Mouse (Mus musculus) C2C12 (cell line): ENCODE data around the gene Mogat2. TPM values are rescaled to one million over a fixed set of nuclear protein-coding genes. Genes with fewer than 3 reads are reported as not detected.

Experiments used
- H3K27me3 ChIP-seq: one replicate; pipeline ENCODE4 v1.6.1; 2011; ENCODE audit not compliant: control insufficient read depth, insufficient read depth, insufficient read length
- H3K36me3 ChIP-seq: one replicate; pipeline ENCODE4 v1.6.1; 2011; ENCODE audit not compliant: control insufficient read depth, insufficient read depth
- H3K4me3 ChIP-seq: one replicate; pipeline ENCODE4 v1.5.1; 2011; ENCODE audit warnings: mild to moderate bottlenecking, control low read depth; ENCODE audit not compliant: poor library complexity, insufficient read depth, severe bottlenecking
- H3K79me2 ChIP-seq: one replicate; pipeline ENCODE4 v1.6.1; 2011; ENCODE audit not compliant: control insufficient read depth, insufficient read depth
- H3K79me3 ChIP-seq: one replicate; pipeline ENCODE4 v1.6.1; 2011; ENCODE audit warnings: low read depth, control low read depth
- H3ac ChIP-seq: one replicate; pipeline ENCODE3; 2011; ENCODE audit warnings: low read depth; ENCODE audit not compliant: control insufficient read depth, insufficient read length
- CEBPB ChIP-seq: IDR thresholded peaks from one replicate; pipeline ENCODE4 v1.6.1; 2011; ENCODE audit warnings: low read depth, mild to moderate bottlenecking, control low read depth, moderate library complexity
- CTCF ChIP-seq: IDR thresholded peaks from one replicate; pipeline ENCODE4 v1.5.1; 2011; ENCODE audit not compliant: control insufficient read depth, insufficient read depth, insufficient read length
- FOSL1 ChIP-seq: IDR thresholded peaks from one replicate; pipeline ENCODE4 v1.8.0; 2011; ENCODE audit warnings: mild to moderate bottlenecking, low read length; ENCODE audit not compliant: poor library complexity, insufficient read depth, severe bottlenecking
- MAX ChIP-seq: IDR thresholded peaks from one replicate; pipeline ENCODE4 v1.6.1; 2011; ENCODE audit warnings: mild to moderate bottlenecking, control low read depth
- MYOD1 ChIP-seq: IDR thresholded peaks from one replicate; pipeline ENCODE4 v1.6.1; 2011; ENCODE audit warnings: low read depth; ENCODE audit not compliant: control insufficient read depth, insufficient read length
- MYOG ChIP-seq: IDR thresholded peaks from one replicate; pipeline ENCODE4 v1.6.1; 2011; ENCODE audit not compliant: control insufficient read depth, insufficient read length; ENCODE audit errors: extremely low read depth
- USF1 ChIP-seq: IDR thresholded peaks from one replicate; pipeline ENCODE4 v1.6.1; 2011; ENCODE audit warnings: low read depth, mild to moderate bottlenecking, control low read depth, moderate library complexity
- polyA plus RNA-seq: library from polyadenylated mRNA; unstranded; fragments of >200 nt; fragmentation: generic; extraction: Trizol; gene quantifications from one replicate; pipeline ENCODE4 v1.2.1, GENCODE M21; 2012; ENCODE audit warnings: missing spikeins

Gene Mogat2
- polyA plus RNA-seq, 1 experiment = 0.77 TPM

- TF ChIP-seq CTCF = no peak
- TF ChIP-seq MYOD1 = no peak
- no peak for TF ChIP-seq FOSL1
- no peak for TF ChIP-seq USF1
- TF ChIP-seq MAX = no peak
- TF ChIP-seq MYOG = no peak
- no peak for TF ChIP-seq CEBPB
- Histone ChIP-seq H3K79me2 (no peaks in the 10 kb centered on the region), H3K79me3 (no peaks in the 10 kb centered on the region), H3K4me3 (no peak overlapping the region), H3K27me3 (no peaks in the 10 kb centered on the region), H3ac (peak overlapping the region; percentile 69), H3K36me3 (no peaks in the 10 kb centered on the region)
Observed at GRCm38 (mm10) chr7:99181619-99182431, 56.6 kb downstream of the Mogat2 start.

DNA sequence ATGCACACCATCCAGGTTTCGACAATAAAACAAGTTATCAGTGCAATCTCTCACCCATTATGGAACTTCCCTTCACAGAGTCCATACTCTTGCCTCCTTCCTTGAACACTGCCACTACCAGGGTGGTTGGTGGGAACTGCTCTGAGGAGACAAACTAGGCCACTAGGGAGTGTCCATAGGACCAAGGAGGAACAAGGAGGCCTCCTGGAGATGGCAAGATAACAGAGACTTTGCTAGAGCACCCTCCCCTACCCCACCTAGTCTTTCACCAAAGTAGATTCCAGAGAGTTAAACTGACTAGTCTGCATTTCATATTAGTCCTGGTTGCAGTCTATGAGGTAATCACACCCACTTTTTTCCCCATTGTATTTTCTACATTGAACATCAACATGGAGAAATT lies 58.3 kb downstream of the Mogat2 start:
- Histone ChIP-seq H3ac (no peak overlapping the region), H3K79me3 (no peaks in the 10 kb centered on the region), H3K79me2 (no peaks in the 10 kb centered on the region), H3K4me3 (no peak overlapping the region), H3K36me3 (no peaks in the 10 kb centered on the region), H3K27me3 (no peaks in the 10 kb centered on the region)
- TF ChIP-seq CEBPB (no peak), USF1 (no peak), MYOD1 (no peak), MAX (no peak), FOSL1 (no peak), MYOG (no peak), CTCF (no peak)

DNA sequence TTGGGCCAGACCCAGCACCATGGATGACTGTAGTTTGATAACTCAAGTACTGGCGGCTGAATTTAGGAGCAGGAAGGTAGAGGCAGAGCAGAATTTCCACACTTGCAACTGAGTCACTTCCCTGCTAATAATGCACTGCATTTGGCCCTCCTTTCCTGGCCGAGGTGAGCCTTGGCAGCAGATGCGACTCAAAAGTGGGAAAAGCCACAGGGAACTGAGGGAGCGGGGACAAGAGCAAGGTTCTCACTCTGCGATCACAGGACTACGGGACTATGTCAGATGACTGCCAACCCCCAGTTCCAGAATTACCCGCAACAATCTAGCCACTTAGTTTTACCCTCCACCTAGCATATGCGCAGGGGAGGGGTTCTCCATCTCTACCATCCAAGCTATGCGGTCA lies 59.1 kb downstream of the Mogat2 start:
- H3K79me2 ChIP-seq = no peaks in the 10 kb centered on the region
- H3K36me3 ChIP-seq = no peaks in the 10 kb centered on the region
- TF ChIP-seq USF1 = no peak
- TF ChIP-seq MYOD1 = no peak
- TF ChIP-seq CTCF = no peak
- TF ChIP-seq FOSL1 = no peak
- TF ChIP-seq MAX = no peak
- TF ChIP-seq MYOG = no peak
- no peak for TF ChIP-seq CEBPB
- no peak overlapping the region for H3K4me3 ChIP-seq
- H3K27me3 ChIP-seq = no peaks in the 10 kb centered on the region
- H3K79me3 ChIP-seq = no peaks in the 10 kb centered on the region
- H3ac ChIP-seq = no peak overlapping the region

DNA sequence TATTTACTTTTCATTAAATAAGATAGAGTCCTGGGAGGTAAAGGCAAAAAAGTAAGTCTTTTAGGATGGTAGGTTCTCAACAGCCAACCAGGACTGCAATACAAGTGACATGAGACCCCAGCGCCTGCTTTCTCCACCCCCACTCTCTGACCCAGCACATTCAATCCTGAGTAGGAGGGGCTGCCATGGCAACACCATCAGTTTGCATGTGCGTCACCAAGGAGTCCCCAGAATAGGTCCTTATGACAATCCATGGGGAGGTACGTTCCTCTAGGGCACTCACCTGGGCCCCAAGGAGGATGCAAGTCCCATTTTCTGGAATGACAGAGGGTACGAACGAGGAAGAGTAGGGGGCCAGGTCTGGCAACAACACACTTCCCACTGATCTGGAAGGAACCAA lies 61.0 kb downstream of the Mogat2 start:
- H3K36me3 ChIP-seq = no peaks in the 10 kb centered on the region
- H3K4me3 ChIP-seq = no peak overlapping the region

DNA sequence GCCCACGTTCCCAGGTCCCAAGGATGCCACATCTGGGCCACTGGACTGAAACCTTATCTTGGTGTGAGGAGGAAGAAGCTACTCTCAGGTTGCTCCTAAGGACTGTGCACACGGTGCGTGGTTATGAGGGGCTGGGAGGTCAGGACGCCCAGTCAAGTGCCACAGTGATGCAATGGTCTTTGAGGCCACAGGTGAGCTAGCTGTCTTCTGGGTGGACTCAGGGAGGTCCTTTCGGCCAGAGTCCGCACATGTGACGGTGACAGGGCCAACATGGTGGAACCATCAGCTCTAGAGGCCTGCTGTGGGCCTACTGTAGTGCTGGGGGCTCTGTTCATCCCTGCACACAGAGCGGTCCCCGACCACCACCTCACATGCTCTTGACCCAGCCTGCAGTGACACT lies 62.8 kb downstream of the Mogat2 start:
- TF ChIP-seq MYOD1 = no peak
- no peak for TF ChIP-seq CTCF
- no peak for TF ChIP-seq CEBPB
- TF ChIP-seq FOSL1 = no peak
- TF ChIP-seq USF1 = no peak
- Histone ChIP-seq H3ac (no peak overlapping the region), H3K4me3 (no peak overlapping the region), H3K27me3 (no peaks in the 10 kb centered on the region), H3K36me3 (no peaks in the 10 kb centered on the region), H3K79me2 (no peaks in the 10 kb centered on the region), H3K79me3 (no peaks in the 10 kb centered on the region)

More for the DNA sequence above, 61.0 kb downstream of the Mogat2 start:
- Histone ChIP-seq H3K79me2 (no peaks in the 10 kb centered on the region), H3ac (no peak overlapping the region), H3K79me3 (no peaks in the 10 kb centered on the region), H3K27me3 (no peaks in the 10 kb centered on the region)
- TF ChIP-seq MAX (no peak), MYOG (no peak), MYOD1 (no peak), FOSL1 (no peak), CTCF (no peak), CEBPB (no peak), USF1 (no peak)

DNA sequence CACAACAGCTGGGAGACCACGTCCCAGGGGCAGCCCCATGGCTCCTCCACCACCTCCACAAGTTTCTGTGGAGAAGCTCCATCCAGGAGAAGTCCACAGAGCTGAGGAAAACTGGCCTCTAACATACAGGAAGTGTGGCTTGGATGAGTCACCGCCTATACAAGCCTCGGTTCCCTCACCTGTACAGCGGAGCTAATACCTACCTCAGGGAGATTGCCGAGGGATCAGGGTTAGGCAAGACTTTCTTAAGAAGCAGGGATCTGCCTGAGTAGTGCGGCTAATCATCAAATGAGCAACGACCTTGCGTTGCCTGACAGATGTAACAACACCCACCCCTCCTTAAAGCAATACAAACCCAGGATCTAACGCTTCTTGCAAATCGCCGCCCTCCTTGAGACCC lies 63.3 kb downstream of the Mogat2 start:
- no peaks in the 10 kb centered on the region for H3K36me3 ChIP-seq
- H3K79me3 ChIP-seq = no peaks in the 10 kb centered on the region
- no peaks in the 10 kb centered on the region for H3K27me3 ChIP-seq
- no peaks in the 10 kb centered on the region for H3K79me2 ChIP-seq
- H3K4me3 ChIP-seq = no peak overlapping the region
- TF ChIP-seq MYOD1 (no peak), FOSL1 (no peak), MYOG (no peak), CTCF (no peak), USF1 (no peak), CEBPB (no peak), MAX (no peak)
- H3ac ChIP-seq = no peak overlapping the region
